Mouse (Mus musculus) MEL (cell line): ENCODE results near the gene Iah1.

ENCODE experiments used
- BHLHE40 ChIP-seq: IDR thresholded peaks from 2 replicates; pipeline ENCODE4 v1.6.1; 2012; ENCODE audit warnings: low read depth, mild to moderate bottlenecking, inconsistent platforms, low read length, improper control_type of control experiment, borderline replicate concordance
- CTCF ChIP-seq, 3 experiments: IDR thresholded peaks in 2 of 3; conservative IDR thresholded peaks in 1 of 3; 2 replicates each; pipeline ENCODE4 v1.5.1; 2011 to 2012; ENCODE audit warnings: low read length in 3 of 3, low read depth in 2 of 3, mild to moderate bottlenecking in 2 of 3, improper control_type of control experiment in 1 of 3, inconsistent platforms in 1 of 3, mixed read lengths in 1 of 3, moderate library complexity in 1 of 3; ENCODE audit not compliant: control insufficient read depth in 1 of 3, insufficient read depth in 1 of 3, poor library complexity in 1 of 3, severe bottlenecking in 1 of 3
- EP300 ChIP-seq, 2 experiments: IDR thresholded peaks; 2 replicates each; pipeline ENCODE4 v1.6.1; 2011; ENCODE audit warnings: improper control_type of control experiment in 2 of 2, low read length in 2 of 2, low read depth in 1 of 2, mild to moderate bottlenecking in 1 of 2
- GATA1 ChIP-seq: IDR thresholded peaks from 2 replicates; pipeline ENCODE4 v1.6.1; 2011; ENCODE audit warnings: low read depth, low read length, improper control_type of control experiment
- HCFC1 ChIP-seq: IDR thresholded peaks from 2 replicates; pipeline ENCODE4 v1.6.1; 2012; ENCODE audit warnings: low read depth, mild to moderate bottlenecking, inconsistent platforms, low read length, improper control_type of control experiment, moderate library complexity
- POLR2A ChIP-seq, 2 experiments: IDR thresholded peaks; 2 replicates each; pipeline ENCODE4 v1.6.1; 2011 to 2012; ENCODE audit warnings: low read length in 2 of 2, mild to moderate bottlenecking in 2 of 2, control low read depth in 1 of 2, improper control_type of control experiment in 1 of 2, low read depth in 1 of 2, moderate library complexity in 1 of 2; ENCODE audit not compliant: control insufficient read depth in 1 of 2, insufficient read depth in 1 of 2, poor library complexity in 1 of 2
- TAL1 ChIP-seq: IDR thresholded peaks from 2 replicates; pipeline ENCODE4 v1.6.1; 2012; ENCODE audit warnings: mild to moderate bottlenecking, inconsistent platforms, low read length, moderate library complexity, mixed read lengths
- UBTF ChIP-seq: IDR thresholded peaks from 2 replicates; pipeline ENCODE4 v1.6.1; 2012; ENCODE audit warnings: low read depth, mild to moderate bottlenecking, inconsistent platforms, low read length, improper control_type of control experiment, moderate library complexity, borderline replicate concordance; ENCODE audit not compliant: insufficient read depth
- USF1 ChIP-seq: IDR thresholded peaks from 2 replicates; pipeline ENCODE4 v1.6.1; 2014; ENCODE audit warnings: low read depth, mild to moderate bottlenecking, inconsistent platforms, low read length, improper control_type of control experiment, moderate library complexity
- ZMIZ1 ChIP-seq: IDR thresholded peaks from 2 replicates; pipeline ENCODE4 v1.6.1; 2012; ENCODE audit warnings: low read depth, mild to moderate bottlenecking, inconsistent platforms, low read length, improper control_type of control experiment, moderate library complexity
- ZNF384 ChIP-seq: IDR thresholded peaks from 2 replicates; pipeline ENCODE4 v1.6.1; 2012; ENCODE audit warnings: low read depth, mild to moderate bottlenecking, inconsistent platforms, low read length, improper control_type of control experiment

- TF ChIP-seq POLR2A (IDR thresholded peaks at IDR 0.05; ENCODE audit: control insufficient read depth in 1 of 2, insufficient read depth in 1 of 2, low read depth in 1 of 2, low read length in 2 of 2, poor library complexity in 1 of 2) (no peak), BHLHE40 (no peak), HCFC1 (no peak), USF1 (no peak), UBTF (no peak), CTCF (IDR thresholded peaks at IDR 0.05 in 2 of 3, conservative IDR thresholded peaks at IDR 0.05 in 1 of 3; ENCODE audit: control insufficient read depth in 1 of 3, insufficient read depth in 1 of 3, low read depth in 2 of 3, low read length in 3 of 3, poor library complexity in 1 of 3, severe bottlenecking in 1 of 3) (no peak), GATA1 (no peak), TAL1 (no peak), EP300 (IDR thresholded peaks at IDR 0.05; ENCODE audit: low read depth in 1 of 2, low read length in 2 of 2) (no peak), ZMIZ1 (no peak), ZNF384 (no peak)
Observed at GRCm38 (mm10) chr12:21266784-21267098, 49.4 kb upstream of the Iah1 start.
